Mouse (Mus musculus): ENCODE measurements around the gene Nxf1.

Gene Nxf1

DNA sequence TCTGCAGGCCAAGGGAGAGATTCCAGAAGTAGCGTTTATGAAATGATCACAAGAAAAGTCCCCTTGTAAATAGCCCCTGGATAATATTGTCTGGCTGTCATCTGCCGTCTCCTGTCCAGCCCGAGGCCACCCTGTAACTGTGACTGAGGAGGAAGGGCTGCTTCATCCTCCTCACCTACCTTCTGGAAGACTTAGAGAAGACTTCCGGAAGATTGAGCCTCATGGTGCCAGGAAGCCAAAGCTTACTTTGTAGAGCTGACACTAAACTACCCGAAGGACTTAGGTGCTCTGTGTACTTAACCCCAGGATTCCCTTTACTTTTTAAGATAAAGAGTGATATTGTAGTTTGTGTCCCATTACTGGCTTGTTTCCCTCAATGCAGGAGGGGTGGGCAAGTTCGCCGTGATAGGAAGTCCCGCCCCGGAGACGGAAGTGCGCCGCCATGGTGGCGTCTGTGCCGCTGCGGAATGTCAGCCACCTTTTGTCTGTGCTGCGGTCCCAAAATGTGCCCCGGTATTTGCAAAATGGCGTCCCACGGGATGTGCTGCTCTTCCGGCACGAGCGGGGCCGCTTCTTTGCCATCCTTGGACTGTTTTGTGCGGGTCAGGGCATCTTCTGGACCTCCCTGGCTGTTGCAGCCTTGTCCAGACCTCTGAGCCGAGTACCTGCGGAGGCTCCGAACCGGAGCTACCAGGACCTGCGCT lies 13.8 kb downstream of the Nxf1 start, which contains the start of gene Tmem223:
Gene Tmem223, plus strand, starts transcription at position 430 of the 704 bp plus-strand sequence.
- DNase-seq (ENCODE audit: low spot score): peak; percentile 27

DNA sequence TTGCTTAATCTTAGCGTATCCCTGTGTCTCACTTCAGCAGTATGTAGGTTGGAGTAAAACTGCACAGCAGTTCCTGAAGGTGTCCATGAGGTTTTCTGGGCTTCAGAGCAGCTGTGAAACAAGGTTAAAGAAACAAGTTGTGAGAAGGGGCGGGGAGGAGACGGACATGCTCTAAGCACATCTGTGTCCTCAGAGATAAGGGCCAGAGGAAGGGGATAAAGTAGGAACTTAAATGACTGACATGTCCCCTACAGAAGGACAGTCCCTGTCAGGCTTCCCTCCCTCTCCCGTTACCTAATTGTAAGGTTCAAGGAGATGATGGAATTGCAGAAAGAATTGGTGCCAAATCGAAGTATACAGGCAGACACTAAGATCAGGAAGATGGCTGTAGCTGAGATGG lies 16.1 kb downstream of the Nxf1 start:
- no peak for DNase-seq (ENCODE audit: low spot score)

- no peak for DNase-seq (ENCODE audit: low spot score)
These were observed 16.5 kb downstream of the Nxf1 start for GRCm38 (mm10) chr19:8773409-8773808.

DNA sequence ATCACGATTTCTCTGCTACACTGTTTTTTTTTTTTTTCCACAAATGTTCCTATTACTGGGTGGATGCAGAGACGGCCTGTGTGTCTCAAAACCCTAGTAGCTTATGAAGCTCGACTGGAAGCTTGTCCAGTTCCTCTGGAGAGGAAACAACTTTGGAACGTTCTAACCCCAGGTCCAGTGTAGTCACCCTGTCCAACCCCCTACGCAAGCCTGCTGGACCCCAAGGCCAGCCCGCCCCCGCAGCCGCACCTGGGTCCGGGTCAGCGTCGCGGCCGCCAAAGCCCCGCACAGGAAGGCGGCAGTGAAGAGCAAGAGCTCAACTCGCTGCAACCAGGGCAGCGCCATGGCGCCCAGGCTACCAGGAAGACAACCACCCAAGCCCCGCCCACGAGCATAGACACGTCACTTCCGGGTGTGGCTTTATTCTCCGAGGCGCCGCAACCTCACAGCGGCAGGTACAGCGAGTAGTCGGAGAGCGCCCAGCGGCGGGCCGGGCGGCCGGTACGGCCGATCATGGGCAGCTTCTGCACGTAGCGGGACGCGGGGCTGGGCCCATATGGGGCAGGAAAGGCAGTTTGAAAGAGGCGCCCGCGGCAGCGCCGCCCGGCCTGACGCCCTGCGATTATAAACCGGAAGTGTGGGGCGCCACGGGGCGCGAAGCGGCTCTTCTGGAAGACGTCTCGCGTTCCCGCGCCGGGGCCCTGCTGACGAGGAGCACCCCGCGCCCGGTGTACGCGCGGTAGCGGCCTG lies 17.4 kb downstream of the Nxf1 start, which contains the start of gene Tmem179b:
Gene Tmem179b, minus strand, starts transcription at position 382 of the 750 bp plus-strand sequence.
- DNase-seq (ENCODE audit: low spot score): peak; percentile 86

- DNase-seq (ENCODE audit: low spot score): no peak
These were observed 18.1 kb downstream of the Nxf1 start for GRCm38 (mm10) chr19:8774951-8775421.

DNA sequence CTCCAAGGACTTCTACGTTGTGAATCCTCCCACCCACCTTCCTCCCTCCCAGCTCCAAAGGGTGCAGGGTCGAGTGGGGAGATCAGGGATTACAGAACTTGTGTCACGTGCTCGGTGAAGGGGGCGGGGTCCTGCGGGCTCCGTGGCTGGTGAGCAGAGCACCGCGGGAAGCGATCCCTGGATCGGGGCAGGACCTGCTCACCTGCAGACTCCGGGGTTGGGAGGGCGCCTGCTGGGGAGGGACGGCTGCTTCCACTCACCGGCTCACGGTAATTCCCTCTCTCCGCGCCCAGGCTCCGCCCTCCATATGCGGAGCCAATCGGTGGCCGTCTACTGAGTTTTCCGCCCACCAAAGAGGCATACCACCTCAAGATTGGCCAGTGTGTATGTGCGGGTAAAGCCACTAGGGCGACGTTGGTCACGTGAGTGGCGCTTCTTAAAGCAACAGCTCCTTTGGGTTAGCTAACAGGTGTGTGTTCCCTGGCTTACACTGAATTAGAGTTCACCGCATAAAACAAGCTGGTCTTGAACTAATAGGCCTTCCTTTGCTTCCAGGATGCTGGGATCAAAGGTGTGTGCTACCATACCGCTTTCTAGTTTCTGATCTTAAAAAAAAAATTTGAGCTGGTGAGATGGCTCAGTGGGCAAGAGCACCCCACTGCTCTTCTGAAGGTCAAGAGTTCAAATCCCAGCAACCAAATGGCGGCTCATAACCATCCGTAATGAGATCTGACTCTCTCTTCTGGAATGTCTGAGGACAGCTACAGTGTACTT lies 29.3 kb downstream of the Nxf1 start, which contains the start of gene Taf6l:
Gene Taf6l, minus strand, starts transcription at position 410 of the 774 bp plus-strand sequence.
- DNase-seq (ENCODE audit: low spot score): peak; percentile 48

- no peak for DNase-seq (ENCODE audit: low spot score)
These were observed 31.6 kb downstream of the Nxf1 start for GRCm38 (mm10) chr19:8788521-8788920.

- no peak for DNase-seq (ENCODE audit: low spot score)
These were observed 32.3 kb downstream of the Nxf1 start for GRCm38 (mm10) chr19:8789171-8789570.

DNA sequence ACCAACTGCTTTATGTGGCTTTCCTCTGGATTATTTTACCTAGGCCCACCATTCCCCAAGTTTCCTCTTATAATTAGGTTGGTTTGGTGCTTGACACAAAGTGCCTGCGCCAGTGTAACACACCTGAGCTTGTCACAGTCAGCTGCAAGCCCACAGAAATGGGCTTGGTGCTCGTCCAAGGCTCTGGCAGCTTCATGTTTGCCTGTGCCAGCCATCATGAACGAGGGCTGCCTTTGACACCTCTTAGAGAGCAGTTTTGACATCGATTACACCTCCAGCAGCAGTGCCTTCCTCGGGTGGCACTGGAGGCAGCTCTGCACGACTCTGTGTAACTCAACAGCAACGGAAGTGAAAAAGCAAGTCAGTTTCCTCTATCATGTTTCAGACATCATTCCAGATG lies 33.3 kb downstream of the Nxf1 start:
- DNase-seq (ENCODE audit: low spot score): no peak

DNA sequence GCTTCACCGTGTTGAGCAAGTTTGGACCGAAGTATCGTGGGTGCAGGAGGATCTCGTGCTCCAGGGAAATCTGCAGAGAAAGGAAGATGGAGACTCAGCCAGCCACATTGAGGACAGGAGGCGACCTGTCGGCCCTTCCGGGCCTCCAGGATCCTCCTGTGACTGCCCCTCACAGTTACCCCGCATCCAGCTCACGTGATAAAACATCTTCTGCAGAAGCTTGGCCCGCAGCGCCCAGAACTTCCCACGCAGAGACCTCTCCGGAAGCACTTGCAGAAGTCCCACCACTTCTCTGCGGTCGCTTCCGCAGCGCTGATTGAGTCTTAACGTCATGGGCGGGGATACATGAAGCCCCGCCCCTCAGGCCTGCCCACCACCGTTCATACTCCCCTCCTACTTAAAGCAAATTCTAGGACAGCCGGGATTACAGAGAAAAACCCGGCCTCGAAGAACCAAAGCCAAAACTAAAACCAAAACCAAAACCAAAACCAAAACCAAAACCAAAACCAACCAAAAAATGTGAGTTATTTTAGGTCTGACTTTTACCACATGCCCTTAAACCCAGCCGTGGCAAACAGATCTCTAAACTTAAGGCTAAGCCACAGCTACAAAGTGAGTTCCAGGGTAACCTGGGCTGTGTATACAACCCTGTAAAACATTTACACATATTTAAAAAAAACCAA lies 41.5 kb downstream of the Nxf1 start, which contains the start of gene Polr2g:
Gene Polr2g, minus strand, starts transcription at position 314 of the 683 bp plus-strand sequence.
- DNase-seq (ENCODE audit: low spot score): peak; percentile 54

DNA sequence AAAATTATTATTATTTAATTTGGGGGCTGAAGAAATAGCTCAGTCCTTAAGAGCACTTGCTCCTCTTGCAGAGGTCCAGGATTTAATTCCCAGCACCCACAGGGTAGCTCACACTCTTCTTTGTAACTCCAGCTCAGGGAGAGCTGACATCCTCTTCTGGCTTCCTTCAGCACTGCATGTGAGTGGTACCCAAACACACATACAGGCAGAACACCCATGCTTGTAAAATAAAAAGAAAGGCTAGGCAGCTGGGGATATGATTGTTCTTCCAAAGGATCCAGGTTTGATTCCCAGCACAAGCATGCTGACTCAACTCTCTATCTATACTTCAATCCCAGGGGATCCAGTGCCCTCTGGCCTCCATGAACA lies 42.1 kb downstream of the Nxf1 start:
- no peak for DNase-seq (ENCODE audit: low spot score)

DNA sequence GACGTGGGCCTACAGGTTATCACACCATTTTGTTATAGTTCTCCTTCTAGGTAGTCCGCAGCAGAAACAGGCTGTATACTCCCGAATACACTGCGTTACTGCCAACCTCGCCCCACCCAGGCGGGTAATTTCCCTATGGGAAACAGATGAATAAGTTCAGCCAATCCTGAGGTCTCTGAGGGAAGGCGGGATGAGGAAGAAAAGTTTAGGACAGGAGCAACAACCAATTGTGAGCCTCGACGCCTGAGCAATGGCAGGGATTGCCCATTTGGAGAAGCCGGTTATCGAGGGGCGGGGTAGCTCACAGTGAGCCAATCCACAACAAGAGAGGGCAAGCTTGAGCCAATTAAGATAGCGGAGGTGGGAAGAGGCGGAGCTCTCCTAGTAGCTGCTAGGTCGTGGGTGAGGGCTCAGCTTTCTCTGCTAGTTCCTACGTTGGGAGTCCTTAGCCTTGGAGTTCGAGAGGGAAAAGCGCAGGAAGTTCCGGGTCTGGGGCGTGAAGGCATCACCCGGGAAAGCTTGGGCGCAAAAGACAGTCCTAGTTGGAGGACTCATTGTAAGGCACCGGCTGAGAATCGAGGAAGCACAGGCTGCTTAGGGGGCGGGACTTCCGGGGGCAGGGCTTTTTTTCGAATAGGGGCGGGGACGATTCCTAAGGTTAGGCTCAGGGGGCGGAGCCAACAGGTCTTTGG lies 45.4 kb downstream of the Nxf1 start, which contains the start of gene Zbtb3:
Gene Zbtb3, plus strand, starts transcription at position 426 of the 692 bp plus-strand sequence.
- DNase-seq (ENCODE audit: low spot score): peak; percentile 70

DNA sequence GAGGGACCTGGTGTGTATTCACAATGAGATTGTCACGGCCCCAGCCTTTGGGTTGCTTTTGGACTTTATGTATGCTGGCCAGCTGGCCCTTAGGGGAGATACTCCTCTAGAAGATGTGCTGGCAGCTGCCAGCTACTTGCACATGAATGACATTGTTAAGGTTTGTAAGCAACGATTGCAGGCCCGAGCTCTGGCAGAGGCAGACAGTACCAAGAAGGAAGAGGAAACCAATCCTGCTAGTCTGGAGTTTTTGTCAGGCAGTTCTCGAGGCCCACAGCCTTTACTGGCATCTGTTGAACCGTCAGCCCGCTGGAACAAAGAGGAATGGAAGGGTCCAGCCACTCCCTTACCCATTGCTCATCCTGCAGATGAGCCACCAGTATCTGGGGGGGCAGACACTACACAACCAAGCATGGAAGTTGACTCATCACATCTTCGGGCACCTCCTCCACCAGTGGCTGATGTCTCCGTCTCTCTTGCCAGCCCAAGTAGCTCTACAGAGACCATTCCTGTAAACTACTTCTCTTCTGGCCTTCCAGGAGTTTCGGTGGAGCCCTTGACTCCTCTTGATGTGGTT lies 46.4 kb downstream of the Nxf1 start:
- no peak for DNase-seq (ENCODE audit: low spot score)

DNA sequence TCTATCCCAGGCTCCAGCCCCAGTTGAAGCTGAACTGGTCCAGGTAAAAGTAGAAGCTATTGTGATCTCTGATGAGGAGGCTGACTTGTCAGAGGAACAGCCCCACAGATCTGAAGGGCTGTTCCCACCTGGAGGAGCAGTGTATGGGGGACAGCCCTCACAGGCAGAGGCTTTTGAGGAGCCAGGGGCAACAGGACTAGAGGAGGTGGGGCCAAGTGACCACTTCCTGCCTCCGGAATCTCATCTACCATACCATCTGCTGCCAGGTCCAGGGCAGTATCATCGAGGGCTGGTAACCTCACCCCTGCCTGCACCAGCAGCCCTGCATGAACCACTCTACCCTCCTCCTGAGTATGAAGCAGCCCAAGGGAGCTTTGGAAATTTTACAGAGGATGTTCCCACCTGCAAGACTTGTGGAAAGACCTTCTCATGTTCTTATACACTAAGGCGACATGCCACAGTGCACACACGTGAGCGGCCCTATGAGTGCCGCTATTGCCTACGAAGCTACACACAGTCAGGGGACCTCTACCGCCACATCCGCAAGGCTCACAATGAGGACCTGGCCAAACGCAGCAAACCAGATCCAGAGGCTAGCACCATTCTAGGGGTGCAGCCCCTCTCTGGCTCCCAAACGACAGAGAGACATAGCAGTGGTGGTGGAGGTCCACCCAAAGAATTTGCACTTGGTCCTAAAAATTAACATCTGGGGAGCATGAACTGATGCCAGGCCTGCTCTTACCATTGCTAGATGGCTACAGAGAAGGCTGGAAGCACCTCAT lies 47.2 kb downstream of the Nxf1 start:
- DNase-seq (ENCODE audit: low spot score): no peak

DNA sequence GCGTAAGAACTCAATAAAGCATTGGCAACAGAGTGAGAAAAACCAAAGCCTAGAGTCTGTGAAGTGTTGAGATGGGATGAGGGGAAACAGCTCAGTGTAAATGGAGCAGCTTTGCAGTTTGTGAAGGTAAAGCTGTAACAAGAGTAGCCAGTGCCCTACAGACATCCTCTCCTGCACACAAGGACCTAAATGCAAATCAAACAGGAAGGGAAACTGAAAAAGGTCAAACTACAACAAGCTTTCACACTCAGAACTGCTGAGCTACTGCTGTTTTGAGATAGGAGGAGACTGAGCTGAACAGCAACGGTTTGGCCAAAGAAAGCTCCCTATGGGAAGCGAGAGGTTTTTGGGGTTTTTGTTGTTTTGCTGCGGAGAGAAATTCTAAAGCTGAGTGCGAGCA lies 49.9 kb downstream of the Nxf1 start:
- DNase-seq (ENCODE audit: low spot score): no peak

DNA sequence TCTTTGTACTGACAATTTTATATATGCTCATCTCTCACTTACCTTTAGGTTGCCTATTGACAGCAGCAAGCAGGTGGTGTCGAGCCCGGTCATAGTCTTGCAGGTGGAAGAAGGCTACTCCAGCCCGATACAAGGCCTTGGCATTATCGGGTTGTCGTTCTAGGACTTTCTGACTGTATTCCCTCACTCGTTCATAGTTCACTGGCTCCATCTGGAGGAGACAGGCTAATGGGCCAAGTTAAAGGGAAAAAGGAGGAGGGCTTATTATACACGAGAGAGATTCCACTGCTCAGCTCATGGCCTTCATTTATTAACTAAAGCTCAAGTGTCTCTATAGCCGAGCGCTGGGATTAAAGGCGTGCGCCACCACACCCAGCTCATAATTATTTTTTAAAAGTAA lies 58.9 kb downstream of the Nxf1 start:
- no peak for DNase-seq (ENCODE audit: low spot score)

DNA sequence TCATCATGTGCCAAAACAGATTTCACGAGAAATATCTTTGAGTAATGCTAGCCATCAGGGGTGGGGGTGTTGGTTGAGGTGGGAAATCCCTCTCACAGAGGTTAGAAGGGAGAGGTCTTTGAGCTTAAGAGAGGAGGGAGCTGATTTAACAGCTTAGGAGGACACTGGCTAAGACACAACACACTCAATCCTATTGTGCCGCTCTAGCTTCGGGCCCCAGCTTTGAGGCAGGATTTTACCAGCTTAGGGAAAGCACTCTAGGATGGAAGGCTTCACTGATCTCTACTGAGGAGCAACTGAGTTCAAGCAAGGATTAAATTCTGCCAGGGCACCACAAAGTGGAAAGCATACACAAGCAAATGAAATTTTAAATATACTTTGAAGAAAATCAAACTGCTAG lies 60.1 kb downstream of the Nxf1 start:
- DNase-seq (ENCODE audit: low spot score): no peak

- no peak for DNase-seq (ENCODE audit: low spot score)
These were observed 61.5 kb downstream of the Nxf1 start for GRCm38 (mm10) chr19:8818301-8818798.

DNA sequence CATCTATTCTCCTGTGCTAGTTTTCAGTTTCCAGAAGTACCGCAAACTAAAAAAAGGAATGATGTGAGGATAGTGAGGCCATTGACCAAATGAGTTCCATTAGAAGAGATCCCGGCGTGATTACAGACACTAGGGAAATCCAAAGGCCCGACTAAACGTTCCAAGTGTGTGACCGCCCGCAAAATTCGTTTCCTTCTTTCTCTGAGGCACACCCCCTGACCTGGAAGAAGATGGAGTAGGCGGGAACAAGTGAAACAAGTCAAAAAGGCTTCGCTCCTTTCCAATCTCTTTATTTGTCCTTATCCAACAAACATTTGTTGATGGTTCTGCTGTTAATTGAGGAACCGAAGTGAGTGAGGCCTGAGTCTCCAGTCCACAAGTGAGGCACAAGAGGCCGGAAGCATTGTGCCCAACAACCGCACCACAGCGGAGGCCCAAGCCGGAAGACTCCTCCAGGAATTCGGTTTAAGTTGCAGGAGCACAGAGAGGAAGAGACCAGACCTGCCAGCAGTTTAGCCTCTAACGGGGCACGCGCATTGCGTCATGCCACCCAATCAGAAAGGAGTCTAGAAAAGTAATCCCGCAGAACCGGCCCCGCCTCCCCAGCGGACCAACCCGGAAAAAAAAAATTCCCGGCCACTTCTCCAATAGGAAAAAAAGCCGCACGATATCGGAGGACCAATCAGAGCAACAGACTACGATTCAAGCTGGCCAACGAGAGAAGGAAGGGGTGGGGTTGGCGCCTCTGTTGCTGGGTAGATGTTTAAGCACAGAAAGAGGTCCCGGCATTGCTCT lies 62.1 kb downstream of the Nxf1 start, which contains the start of gene Ttc9c:
Gene Ttc9c, minus strand, starts transcription at position 533 of the 795 bp plus-strand sequence.
- peak; percentile 76 for DNase-seq (ENCODE audit: low spot score)

Data from urinary bladder, postnatal 10 days (tissue).